Mouse (Mus musculus) cerebellum, postnatal 25 days (tissue): ENCODE measurements around the gene Pcsk5.
A peak's percentile ranks its signal among the peaks of the same experiment; 100 is the strongest.

Experiments
- DNase-seq, 2 experiments: peaks; one replicate each; pipeline ENCODE4 v3.0.0; 2021; ENCODE audit warnings: mixed read lengths in 2 of 2

Pcsk5 gene

DNA sequence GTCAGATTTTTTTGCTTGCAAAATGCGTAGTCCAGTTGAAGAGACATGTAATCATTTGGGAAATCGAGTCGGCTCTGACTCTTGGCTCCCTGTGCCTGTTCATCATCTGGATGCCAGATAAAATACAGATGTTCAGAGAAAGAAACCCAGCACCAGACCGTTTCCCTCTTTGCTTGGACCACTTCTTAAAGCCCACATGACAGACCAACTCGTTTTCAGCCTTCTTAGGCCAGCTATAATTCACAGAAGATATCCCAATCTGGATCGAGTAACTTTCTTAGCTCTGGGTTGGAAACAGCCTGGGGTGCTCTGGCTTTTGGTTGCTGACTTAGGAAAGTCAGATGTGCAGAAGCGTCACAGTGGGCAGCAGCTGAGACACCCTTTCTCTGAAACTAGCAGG, 365.6 kb downstream of the Pcsk5 start:
- DNase-seq: no peak

DNA sequence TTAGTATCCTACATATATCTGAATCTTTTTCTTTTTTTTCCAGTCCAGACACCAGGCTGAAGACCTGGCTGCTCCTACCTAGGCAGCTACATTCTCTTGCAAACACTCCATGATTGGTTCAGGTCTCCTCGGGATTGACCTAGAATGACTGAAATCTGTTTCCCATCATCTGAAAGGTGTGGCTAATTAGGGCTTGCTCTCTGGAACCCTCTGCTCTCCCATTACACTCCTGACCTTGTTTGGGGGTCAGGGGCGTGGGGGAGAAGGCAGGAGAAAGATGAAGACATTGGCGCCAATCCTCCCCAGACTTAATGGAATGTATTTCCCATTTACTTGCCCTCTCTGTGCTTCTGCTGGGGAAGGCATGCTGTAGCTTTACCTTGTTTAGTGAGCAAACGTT, 366.2 kb downstream of the Pcsk5 start:
- DNase-seq: no peak

DNA sequence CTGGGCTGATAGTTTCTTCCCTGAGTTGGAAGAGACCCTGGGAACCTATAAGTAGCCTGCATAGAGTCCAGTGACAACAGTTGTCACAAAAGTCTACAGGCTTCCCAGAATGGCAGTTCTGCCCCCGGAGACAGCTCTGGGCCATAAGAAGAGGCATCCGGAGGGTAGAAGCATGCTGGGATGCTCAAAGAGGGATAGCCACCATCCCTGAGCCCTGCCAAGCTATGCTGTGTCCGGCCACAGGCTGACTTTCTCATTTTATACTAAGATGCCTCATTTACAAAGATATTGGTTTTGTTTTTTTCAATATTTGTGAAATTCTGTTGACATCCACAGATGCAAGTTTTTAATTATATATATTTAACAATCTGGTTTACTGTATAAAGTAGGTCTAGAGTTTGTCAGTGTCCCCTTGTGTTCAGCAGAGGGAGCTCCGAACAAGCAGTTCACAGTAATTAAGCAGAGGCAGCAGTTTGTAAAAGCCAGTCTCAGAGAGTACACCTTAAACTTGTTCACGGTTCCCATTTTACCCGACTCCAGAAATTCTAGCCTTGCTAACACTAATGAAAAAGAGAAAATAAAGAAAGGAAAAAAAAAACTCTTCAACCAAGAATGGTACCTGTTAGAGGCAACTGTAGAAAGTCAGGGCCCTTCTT, 369.7 kb downstream of the Pcsk5 start:
- DNase-seq: peak; percentile 8 to 22

DNA sequence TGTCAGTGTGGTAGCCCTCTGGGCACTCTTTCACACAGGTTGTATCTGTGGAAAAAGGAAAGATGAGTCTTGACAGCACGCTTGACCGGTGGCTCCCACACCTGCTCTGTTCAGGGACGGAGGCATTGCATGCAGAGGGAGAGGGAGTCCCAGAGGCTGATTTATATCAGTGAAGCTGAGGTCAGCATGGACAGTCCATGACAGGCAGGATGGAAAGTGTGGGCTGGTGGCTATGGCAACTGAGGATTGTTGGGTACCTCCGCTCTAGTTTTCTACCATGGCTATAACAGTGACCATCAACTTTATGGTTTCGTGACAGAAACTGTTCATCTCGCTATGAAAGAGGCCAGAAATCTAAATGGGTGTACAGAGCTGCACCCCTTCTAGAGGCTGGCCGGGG, 385.4 kb downstream of the Pcsk5 start:
- no peak for DNase-seq

DNA sequence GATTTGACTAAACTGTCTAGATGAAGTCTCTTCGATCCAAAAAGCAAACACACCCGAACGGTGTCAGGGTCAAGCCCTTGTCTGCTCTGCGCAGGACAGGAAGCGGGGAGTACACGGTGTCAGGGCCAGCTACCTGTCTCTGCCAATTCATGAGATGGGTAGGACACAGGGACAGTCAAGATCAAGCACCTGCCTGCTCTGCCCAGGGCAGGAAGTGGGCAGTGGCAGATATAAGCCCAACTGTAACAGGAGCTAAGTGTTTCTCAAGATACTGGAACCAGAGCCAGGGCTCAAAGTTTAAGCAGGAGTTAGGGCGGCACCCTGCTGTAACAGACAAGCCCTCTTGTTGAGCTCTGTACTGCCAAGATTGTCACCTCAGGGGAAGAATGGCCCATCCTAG, 393.9 kb downstream of the Pcsk5 start:
- DNase-seq: no peak

DNA sequence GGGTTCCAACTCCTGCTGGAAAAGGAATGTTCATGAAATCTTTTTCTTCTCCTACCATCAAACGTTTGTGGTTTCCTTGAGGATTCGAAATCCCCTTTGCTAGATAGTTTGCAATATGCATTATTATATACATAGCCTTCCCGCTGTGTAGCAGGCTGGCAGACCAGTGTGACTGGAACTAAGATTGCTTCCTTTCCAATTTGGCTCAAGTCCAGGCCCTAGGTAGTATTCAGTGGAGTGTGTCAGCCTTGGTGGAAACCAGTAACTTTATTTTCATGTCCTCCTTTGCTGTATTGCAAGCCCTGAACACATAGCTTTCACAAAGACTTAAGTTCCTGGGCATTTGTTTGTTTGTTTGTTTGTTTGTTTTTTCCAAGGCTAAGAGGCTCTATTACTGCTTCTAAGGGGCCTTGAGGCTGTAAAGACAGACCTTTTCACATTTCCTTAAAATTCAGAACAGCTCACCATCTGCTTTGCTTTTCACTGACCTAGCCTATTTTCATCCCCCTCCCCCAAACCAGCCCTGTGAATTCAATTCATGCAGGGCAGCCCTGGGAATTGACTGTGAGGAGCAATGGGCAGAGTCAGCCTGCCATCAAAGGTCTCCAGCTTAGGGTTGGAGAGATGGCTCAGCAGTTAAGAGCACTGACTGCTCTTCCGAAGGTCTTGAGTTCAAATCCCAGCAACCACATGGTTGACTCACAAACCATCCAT, 397.8 kb downstream of the Pcsk5 start:
- DNase-seq: peak in 1 of 2 experiments; percentile 43

DNA sequence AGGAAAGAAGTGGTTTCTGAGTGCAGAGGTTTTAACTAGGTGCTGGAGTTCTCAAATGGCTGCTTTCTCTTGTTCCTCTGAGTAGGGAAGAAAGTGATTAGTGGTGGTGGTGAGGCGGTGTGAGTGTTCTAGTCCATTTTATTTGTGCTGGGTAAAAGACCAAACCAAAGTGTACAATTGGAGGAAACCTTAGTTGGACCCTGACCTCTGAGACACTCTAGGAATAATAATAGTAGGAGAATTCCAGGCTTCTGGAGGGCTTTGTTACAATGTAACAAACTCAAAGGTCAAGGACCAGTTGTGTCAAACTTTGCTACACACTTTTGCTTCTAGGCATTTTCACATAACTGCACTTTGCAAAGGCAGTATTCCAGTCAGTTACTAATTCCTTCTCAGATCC, 400.8 kb downstream of the Pcsk5 start:
- DNase-seq: no peak

DNA sequence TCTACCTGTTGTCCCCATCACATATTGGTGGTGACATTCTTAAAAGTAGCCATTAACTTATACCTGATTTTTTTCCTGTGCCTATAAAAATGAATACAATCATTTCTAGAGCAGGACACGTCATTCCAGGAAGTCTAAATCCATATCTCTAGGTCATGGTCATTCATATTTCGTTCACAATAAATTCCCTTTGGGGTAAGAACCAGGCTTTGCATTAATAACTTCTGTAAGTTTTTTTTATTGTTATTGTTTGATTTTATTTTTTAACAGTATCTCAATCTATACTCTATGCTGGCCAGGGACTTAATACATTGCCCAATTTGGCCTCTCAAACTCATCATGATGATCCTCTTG, 408.9 kb downstream of the Pcsk5 start:
- no peak for DNase-seq

DNA sequence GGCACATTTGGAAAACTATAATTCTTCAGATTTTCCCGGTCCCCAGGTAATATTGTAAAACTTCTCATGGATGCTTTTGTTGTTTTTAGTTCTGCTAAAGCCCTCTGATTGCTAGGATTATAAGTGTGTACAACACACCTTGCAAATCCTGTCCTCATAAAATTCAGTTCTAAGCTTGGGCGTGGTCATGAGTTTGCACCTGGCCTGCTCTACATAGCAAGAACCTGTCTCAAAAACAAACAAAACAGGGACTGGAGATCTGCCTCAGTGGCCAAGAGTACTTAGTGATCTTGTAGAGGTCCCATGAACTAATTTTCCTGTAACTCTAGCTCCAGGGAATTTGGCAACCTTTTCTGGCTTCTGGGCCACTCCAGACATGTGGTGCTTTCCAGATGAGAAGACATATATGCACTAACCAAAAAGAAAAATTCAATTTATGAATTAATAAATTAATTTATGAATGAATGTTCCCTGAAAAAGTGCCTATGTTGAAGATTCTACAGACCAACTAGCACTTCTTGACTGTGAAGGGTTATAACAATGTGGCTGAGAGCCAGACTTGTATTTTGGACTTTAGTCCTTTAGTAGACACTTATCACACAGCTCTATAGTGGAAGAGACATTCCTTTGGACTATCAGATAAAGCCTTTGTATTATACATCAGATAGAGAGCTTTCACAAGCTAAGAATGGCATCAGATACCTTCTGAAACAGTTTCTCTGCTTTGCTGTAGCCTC, 409.4 kb downstream of the Pcsk5 start:
- DNase-seq: no peak

DNA sequence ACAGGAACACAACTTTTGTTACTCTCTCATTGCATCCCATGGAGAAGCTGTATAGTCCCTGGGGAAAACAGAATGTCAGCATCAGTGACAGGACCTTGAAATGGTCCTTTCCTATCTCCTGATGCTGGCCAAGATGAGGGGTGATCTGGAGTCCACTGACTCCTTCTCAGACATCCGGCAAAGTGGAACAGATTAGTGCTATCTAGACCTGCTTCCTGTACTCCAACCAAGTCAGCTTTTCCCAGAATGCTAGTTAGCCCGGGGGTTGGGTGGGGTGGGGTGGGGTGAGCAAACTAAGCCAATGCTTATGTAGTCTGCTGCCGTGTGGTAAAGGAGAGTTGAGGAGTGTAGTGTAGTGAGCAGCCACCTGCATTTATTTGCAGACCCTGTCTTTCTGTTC, 414.1 kb downstream of the Pcsk5 start:
- no peak for DNase-seq

DNA sequence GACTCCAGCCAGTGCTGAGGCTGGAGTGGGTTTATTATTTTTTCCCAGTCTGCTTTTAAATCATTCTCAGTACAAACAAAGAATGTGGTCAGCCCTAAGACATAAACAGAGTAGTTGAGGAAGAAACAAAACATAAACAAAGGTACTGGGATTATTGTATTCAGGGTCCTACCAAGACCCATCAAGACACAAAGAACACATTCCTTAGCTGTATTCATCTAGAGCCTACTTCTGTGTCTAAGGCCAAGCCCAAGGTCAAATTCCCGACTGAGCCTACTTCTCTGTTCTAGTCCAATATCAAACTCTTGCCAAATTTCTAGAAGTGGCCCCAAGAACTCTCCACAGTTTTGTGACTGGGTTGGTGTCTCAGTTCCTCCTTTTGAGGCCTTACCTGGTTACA, 419.6 kb downstream of the Pcsk5 start:
- DNase-seq: no peak

DNA sequence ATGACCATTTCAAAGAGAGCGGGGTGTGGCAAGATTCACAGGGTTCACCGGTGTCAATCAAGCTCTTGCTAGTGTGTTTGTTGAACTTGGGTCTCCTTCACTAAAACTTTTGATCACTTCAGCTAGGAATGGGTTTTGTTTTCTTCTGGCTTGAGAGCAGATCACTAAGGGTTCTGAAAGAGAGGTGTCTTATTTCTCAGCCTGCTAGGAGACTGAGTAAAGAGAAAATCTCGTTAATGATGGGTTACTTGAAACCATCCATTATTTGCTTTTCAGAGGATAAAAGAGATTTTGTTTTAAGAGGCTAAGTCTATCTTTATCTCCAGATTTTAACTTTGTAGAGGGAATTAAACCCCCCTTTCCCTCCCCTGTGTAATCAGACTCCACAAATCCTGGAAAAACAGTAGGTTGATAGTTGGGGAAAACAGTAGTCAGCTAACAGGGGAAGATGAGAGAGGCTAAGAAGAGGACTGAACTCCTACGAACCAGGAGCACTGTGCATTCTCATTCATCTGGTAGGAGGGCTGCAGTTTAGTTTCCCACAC, 424.4 kb downstream of the Pcsk5 start:
- no peak for DNase-seq

DNA sequence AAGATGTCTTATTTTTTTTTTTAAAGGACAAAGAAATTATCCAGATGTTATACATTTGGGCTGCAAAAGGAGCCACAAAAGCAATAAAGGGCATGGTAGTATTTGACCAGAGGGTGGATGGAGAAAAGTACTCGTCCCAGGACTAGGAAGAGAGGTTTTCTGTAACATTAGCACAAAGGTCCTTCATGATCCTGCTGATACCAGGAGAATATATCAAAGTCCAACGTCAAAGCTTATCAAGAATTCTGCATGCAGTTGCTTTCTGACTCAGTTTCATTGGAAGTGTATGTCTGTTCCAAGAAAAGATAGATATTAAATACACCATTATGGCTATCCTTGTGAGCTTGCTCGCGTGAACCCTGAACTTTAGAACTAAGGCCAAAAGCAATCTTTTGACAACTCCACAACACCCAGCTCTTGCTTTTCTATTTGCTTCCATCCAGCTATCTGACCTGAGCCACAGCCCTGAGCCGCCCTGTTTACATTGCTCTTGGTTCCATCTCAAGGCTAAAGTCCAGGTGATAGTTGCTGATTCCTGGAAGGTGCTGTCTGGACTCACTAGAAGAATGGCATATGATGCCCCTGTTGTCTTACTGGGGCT, 426.9 kb downstream of the Pcsk5 start:
- no peak for DNase-seq

DNA sequence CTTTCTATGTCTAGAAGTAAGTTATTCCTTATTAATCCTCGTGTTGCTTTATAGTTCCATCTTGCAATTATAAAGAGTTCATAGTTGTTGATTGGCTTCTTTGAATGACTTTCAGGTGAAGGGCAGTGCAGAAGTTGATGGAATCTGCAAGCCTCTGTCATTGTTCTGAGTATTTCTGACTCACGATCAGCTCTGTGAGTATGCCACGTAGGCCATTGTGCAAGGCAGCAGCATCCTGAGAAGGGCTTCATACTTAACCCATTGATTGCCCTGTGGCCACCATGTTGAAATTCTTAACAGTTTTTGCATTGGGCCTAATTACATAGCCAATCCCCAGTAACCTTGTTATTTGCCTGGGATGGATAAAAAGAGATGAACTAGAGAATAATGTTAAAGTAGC, 428.1 kb downstream of the Pcsk5 start:
- DNase-seq: no peak

DNA sequence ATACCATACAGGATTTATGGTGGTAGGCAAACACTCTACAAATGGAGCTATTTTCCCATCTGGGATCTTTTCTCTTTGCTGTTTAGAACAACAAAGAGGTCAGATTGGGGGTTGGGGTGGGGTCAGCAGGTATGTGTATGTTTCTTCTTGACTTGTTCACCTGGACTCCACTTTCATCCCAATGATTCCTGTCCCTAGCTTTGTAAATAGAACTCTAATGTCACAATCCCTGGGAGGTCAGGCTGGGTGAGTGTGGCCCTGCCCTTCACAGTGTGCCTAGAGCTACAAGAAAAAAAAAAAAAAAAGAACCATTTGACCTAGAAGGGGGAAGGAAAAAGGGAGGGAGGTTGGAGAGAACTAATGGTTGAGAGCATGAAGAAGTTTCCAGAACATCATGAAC, 428.8 kb downstream of the Pcsk5 start:
- DNase-seq: no peak

DNA sequence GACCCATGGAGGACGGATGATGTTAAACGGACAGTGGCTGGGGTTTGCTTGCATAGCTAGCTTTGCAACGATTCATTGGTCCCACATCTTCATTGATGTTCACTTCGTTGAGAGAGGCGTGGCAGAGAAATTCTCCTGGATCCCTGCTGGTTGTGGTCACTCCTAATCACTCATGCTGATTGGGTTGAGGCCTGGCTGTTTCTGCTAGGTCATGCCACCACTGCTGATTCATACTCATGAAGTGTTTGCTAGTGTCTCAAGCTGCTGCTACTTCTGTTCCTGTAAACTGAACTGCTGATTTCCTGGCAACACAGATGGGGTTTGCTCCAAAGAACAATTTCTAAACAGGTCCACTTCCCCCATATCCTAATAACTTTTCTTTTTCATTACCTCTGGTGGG, 430.6 kb downstream of the Pcsk5 start:
- DNase-seq: no peak

DNA sequence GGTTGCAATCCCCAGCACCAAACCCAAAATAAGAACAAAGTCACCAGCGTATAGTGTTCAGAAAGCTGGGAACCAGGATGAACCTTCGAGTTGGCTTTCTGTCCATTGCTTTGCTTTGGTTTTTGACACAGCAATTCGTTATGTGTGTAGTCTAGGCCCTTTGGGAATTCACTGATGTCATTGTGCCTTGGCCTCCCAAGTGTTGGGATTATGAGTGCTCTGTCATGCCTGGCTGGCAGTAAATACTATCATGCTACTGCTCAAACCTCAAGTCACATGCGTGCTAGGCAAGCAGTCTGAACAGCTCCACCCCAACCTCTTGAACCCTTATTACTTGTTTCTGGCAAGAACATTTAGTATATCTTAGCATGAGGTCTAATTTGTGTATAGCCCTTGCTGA, 434.3 kb downstream of the Pcsk5 start:
- DNase-seq: no peak

DNA sequence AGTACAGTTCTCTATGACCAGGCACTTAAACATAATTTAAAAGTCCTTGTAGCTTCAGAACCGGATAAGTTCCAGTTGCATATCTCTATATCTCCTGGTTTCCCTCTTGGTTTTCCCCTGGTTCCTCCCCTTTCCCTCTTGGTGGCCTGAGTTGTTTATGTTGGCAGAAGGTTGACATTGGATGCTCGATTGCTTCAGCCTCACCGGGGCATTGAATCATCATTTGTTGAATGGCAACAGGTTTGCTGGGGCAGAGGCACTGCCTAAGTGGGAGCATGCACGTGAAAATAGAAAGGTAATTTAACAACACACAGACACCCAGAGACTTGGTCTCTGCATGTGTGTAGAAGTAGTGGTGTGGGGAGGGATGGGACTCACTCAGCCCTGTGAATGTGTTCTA, 436.9 kb downstream of the Pcsk5 start:
- DNase-seq: no peak

DNA sequence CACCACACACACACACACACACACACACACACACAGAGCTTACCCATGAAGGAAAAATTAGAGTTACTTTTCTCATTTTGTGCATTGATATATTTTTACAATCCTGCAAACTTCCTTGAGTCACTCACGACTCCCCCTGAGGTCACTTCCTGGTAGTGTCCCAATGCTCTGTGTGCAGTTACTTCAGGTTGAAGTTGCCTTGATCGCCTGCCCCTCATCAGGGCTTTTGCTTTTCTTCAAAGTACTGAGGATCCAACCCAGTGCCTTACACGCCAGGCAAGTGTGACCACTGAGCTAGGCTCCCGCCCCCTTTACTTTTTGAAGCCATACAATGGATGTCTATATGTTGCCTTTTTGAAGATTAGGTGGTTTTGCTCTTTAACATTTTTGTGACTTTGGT, 437.5 kb downstream of the Pcsk5 start:
- no peak for DNase-seq

DNA sequence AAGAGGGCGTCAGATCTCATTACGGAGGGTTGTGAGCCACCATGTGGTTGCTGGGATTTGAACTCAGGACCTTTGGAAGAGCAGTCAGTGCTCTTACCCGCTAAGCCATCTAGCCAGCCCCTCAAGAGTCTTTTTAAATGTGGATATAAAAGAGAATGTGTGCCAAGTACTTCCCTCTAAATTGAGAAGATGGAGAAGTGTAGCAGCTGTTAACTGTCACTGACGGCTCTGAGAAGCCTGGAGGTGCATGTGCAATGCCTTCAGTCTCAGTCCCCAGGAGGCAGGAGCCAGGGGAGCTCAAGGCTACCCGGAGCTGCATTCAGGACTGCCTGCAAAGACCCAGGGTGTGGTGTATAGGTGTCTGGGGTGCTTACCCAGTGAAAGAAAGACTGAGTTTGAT, 439.5 kb downstream of the Pcsk5 start:
- DNase-seq: no peak

DNA sequence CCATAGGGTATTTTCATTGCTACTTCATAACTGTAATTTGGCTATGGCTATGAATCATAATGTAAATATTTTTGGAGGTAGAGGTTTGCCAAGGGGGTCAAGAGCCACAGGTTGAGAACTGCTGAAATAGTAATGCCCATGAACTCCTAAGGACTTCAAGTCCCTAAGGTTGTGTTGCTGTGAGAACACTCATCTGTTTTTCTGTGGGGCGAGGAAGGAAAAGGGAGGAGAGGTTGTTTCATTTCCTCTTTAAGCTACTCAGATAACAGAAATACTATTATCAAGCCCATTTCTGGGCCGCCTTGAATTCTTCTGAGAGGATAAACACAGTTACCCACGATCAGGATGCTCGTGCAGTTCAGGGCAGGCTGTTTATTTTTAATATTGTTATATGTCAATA, 440.6 kb downstream of the Pcsk5 start:
- no peak for DNase-seq

DNA sequence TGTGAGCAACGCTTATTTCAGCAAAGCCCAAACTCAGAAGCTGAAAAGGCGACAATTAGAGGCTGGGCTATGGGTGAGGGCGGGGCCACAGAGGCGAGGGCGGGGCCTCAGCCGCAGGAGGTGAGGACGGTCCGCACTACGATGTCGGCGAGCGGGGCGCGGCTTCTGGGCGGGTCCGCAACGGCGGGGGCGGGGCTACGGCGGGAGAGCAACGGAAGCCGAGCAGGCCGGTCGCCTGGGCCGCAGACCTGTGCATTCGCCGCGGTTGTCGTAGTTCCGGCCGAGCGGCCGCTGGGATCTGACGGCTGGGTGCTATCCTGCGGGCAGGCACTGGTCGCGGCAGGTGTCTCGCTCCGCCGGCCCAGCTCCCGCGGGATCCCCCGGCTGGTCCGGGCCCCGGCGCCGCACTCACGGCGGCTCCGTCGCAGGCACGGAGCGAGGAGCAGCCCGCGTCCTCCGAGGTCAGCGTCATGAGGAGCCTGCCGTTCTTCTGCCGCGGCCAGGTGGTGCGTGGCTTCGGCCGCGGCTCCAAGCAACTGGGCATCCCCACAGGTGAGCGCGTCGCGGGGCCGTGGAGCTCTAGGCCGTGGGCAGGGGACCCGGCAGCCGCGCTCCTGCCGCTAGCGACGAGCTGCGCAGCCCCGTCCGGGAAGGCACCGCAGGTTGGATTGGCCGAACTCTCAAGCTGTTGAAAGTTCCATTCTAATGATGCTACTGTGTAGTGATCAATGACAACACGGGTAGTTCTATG, 443.4 kb downstream of the Pcsk5 start, which contains the start of gene Rfk:
TSS of gene Rfk (plus strand) at position 203 of the 751 bp plus-strand sequence.
- peak; percentile 95 to 98 for DNase-seq

DNA sequence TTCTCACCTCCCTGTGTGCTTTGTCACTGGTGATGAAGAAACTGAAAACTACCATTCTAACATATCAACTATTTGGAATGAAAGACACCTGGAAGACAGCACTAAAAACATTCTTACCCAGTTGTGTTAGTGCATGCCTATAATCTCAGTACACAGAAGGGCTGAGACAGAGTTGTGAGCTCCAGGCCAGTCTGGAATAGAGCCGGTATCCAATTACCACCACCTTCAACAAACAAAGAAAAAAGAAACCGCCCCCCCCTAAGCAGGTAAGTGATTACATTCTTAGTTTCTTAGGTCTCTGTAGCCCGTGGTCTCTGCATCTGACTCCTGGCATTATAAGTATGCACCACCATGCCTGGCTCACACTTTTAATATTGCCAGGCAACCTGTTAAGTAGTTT, 444.6 kb downstream of the Pcsk5 start:
- no peak for DNase-seq
